Mouse (Mus musculus): ENCODE data around the gene 4930404H24Rik. TPM values are rescaled to one million over a fixed set of nuclear protein-coding genes. Genes with fewer than 3 reads are reported as not detected.

4930404H24Rik gene
- polyA plus RNA-seq, 1 experiment from 2014 or later = not detected

DNA sequence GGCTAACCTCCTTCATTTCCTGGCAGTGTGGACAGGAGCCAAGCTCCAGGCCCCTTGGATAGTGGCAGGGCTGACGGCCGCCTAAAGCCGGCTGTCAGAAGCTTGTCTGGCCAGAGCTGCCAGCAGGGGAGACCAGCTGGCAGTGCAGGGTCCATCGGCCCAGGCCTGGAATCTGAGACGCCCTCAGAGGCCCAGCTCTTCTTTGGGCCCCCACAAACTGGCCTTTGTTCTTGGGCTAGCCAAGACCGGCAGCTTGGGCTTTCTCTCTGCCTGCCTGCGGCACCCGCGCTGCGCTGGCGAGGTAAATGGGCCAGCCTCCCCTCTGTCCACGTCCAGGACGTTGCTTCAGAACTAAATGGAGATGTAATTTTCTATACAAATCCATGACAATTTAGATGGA is 4.3 kb downstream of the 4930404H24Rik start:
- WGBS = 39% methylated on average over 13 of the region's 13 CpGs
- Histone ChIP-seq H3K36me3 (no peaks in the 10 kb centered on the region), H3K4me2 (replicated peaks) (no peak overlapping the region), H3K27me3 (peaks cover 15% of the 10 kb centered on the region), H3K4me3 (no peak overlapping the region), H3K4me1 (peaks cover 25% of the 10 kb centered on the region), H3K27ac (no peak overlapping the region), H3K9ac (0 out of 2 replicates have a peak overlapping the region, but pooled peaks have one; percentile 40), H3K9me3 (no peaks in the 10 kb centered on the region)
- no peak for ATAC-seq (ENCODE audit: low FRiP score, low read depth)

DNA sequence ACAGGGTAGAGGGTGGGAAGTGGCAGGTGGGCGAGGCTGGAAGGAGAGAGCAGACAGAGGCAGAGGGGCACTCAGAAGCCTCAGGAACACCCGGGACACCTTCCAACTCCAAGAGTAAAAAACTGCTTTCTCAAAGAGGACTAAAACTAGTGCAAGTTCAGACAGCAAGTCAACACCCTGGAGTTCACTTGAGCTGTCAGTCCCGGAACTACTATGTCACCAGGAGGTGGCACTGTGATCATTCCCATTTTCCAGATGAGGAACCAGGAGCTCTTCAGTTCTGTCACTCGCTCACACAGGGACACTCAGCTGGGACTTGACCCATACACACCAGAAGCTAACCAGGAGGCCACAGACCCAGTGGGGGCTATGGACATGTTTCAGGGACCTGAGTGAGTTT is 6.6 kb downstream of the 4930404H24Rik start:
- Histone ChIP-seq H3K4me2 (replicated peaks) (no peak overlapping the region), H3K9me3 (no peaks in the 10 kb centered on the region), H3K36me3 (no peaks in the 10 kb centered on the region), H3K27me3 (0 out of 2 replicates have a peak, but pooled peaks cover 4% of the 10 kb centered on the region), H3K9ac (no peak overlapping the region), H3K4me1 (peaks cover 8% of the 10 kb centered on the region), H3K27ac (no peak overlapping the region), H3K4me3 (no peak overlapping the region)
- WGBS = 44% methylated on average over 4 of the region's 4 CpGs
- ATAC-seq (ENCODE audit: low FRiP score, low read depth) = no peak

DNA sequence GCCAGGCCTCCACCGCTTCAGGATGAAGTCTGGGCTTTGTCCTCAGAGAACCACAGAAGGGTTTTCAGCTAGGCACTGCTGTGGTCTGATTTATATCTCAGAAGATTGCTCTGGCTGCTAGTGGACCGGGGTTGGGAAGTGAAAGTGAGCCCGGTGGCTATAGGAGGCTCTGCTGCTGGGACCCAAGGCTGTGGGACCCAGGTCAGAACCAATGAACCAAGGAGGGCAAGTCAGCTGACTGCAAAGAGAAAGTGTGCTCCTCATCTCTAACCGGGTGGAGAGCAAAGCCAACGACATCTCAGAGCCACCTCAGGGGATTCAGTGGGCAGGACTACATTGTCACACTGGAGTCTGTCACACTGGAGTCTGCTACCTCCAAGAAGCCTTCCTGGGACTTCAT is 13.8 kb downstream of the 4930404H24Rik start:
- Histone ChIP-seq H3K4me2 (replicated peaks) (no peak overlapping the region), H3K9ac (no peak overlapping the region), H3K36me3 (no peaks in the 10 kb centered on the region), H3K27ac (no peak overlapping the region), H3K4me1 (peaks cover 10% of the 10 kb centered on the region), H3K27me3 (peaks cover 9% of the 10 kb centered on the region; the same call in 1 of the 2 replicates), H3K9me3 (no peaks in the 10 kb centered on the region), H3K4me3 (no peak overlapping the region)
- no peak for ATAC-seq (ENCODE audit: low FRiP score, low read depth)
- WGBS = 82% methylated on average over 5 of the region's 5 CpGs

DNA sequence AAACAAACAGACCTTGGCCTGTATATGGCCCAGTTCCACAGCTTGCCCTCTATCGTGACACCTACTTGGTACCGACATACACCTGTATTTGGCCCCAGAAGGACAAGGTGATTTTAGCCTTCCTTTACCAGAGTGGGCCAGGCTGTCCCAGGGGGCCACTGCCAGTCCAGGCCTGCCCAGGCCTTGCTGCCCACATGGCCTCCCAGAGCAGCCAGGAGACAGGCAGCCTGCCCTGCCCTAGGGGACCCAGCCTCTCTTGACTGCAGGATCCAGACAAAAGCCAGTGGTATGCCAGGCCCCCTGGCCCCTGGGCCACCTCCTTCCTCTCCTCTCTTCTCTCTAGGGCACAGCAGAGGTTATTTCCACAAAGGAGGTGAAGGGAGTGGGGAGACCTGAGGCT is 15.4 kb downstream of the 4930404H24Rik start:
- no peak for ATAC-seq (ENCODE audit: low FRiP score, low read depth)
- no peak overlapping the region for H3K27ac ChIP-seq
- no peak overlapping the region for H3K4me2 ChIP-seq (replicated peaks)
- WGBS = 92% methylated on average over 2 of the region's 2 CpGs
- H3K4me1 ChIP-seq = peaks cover 10% of the 10 kb centered on the region
- no peaks in the 10 kb centered on the region for H3K36me3 ChIP-seq
- peaks cover 9% of the 10 kb centered on the region; the same call in 1 of the 2 replicates for H3K27me3 ChIP-seq
- no peak overlapping the region for H3K9ac ChIP-seq
- no peak overlapping the region for H3K4me3 ChIP-seq
- H3K9me3 ChIP-seq = no peaks in the 10 kb centered on the region

DNA sequence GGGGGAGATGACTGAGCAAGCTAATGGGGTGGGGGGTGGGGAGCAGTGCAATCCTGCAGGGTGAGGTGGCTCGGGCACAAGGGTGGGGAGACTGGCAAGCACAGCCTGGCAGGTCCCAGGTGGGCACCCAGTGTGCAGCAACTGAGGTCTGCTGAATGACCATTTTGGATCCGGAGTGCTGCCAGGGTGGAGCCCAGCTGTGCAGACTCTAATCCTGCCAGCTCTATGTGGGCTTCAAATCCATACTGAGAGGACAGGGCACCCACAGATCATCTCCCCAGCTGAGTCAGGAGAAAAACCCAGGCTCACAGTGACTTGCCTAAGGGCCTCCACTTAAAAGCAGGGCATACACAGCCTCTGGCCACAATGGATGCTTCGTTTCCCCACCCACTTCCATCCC is 15.8 kb downstream of the 4930404H24Rik start:
- Histone ChIP-seq H3K27ac (no peak overlapping the region), H3K4me2 (replicated peaks) (no peak overlapping the region), H3K27me3 (peaks cover 9% of the 10 kb centered on the region; the same call in 1 of the 2 replicates), H3K4me3 (no peak overlapping the region), H3K36me3 (no peaks in the 10 kb centered on the region), H3K4me1 (peaks cover 10% of the 10 kb centered on the region), H3K9me3 (no peaks in the 10 kb centered on the region), H3K9ac (no peak overlapping the region)
- WGBS = 76% methylated on average over 3 of the region's 3 CpGs
- ATAC-seq (ENCODE audit: low FRiP score, low read depth) = no peak

DNA sequence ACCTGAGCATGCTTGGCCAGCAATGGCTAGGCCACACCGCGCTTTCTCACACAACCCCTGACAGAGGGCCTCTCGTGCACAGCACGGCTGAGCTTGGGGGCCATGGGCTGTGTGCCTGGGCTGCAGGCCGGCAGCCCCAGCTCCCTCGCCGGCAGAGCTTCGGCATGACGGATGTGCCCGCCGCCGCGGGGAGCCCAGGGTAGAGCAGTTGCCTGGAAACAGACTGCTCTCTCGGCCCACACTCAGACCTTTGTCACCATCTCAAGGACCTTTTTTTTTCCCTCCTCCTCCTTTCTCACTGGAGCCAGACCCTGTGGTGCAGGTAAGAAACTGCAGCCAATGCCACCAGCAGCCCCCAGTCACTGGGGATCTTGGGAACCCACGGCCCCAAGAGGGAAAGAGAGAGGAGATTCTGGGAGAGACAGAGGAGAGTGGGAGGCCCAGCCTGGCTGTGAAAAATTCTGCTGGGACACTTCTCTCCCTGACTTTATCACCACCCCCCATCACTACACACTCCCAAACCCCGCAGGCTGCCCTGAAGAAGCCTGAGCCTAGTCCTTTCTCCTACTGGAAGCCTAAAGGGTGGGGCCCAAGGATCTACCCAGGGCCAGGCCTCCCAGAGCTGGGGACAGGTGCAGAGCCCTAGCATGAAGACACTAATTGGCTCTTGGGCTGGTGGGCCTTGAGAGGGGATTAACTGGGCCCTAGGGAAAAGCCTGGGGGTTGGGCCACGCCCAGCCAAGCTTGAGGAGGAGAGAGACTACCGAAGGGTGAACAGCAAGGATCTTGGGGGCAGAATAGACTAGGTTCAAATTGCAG is 16.8 kb downstream of the 4930404H24Rik start:
- ATAC-seq (ENCODE audit: low FRiP score, low read depth) = 0 out of 2 replicates have a peak, but pooled peaks have one; percentile 12
- no peak overlapping the region for H3K4me2 ChIP-seq (replicated peaks)
- 18% methylated on average over 17 of the region's 18 CpGs for WGBS

DNA sequence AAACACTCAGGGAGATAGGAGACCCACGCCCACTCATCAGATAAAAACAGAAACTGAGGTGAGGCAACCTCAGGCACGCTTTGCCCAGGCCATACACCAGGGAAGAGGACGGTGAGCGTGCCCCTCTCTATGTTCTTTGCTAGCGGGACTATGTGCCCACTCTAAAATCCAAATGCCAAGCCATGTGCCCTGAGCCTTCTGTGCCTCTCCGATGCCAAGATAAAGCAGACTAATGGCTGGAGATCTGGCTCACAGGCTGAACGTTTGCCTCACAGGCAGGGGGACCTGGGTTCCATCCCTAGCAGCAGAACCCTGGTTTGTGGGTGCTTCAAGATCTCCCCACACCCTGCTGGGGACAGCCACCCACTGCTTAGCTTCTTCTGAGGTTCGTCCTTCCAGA is 17.5 kb downstream of the 4930404H24Rik start:
- peaks cover 9% of the 10 kb centered on the region; the same call in 1 of the 2 replicates for H3K27me3 ChIP-seq
- H3K9ac ChIP-seq = no peak overlapping the region
- no peak overlapping the region for H3K27ac ChIP-seq
- H3K4me2 ChIP-seq (replicated peaks) = no peak overlapping the region
- WGBS = 87% methylated on average over 8 of the region's 8 CpGs
- no peak overlapping the region for H3K4me3 ChIP-seq
- ATAC-seq (ENCODE audit: low FRiP score, low read depth) = no peak
- no peaks in the 10 kb centered on the region for H3K36me3 ChIP-seq
- H3K4me1 ChIP-seq = peaks cover 10% of the 10 kb centered on the region
- H3K9me3 ChIP-seq = no peaks in the 10 kb centered on the region

More for the DNA sequence above, 16.8 kb downstream of the 4930404H24Rik start:
- Histone ChIP-seq H3K27ac (no peak overlapping the region), H3K27me3 (peaks cover 9% of the 10 kb centered on the region; the same call in 1 of the 2 replicates), H3K9ac (peak overlapping the region; percentile 45), H3K4me1 (peaks cover 10% of the 10 kb centered on the region), H3K36me3 (no peaks in the 10 kb centered on the region), H3K9me3 (no peaks in the 10 kb centered on the region), H3K4me3 (no peak overlapping the region)

DNA sequence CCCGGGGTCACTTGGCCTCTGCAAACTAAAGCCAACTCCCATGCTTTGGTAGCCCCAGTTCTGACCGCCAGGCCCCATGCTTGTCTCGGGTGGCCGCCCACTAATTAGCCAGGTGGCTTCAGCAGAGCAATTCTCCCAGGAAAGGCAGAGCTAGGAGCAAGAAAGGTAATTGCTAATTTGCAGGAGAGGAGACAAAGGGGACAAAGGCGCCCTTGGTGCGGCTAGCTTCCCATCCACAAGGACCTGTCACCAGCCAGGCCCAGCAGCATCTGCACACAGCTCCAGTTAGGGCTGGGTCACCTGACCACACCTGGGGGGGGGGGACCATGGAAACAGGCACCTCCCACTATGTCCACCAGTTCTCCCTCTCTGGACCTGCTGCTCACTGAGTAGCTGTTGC is 19.0 kb downstream of the 4930404H24Rik start:
- Histone ChIP-seq H3K9me3 (no peaks in the 10 kb centered on the region), H3K27me3 (peaks cover 9% of the 10 kb centered on the region; the same call in 1 of the 2 replicates), H3K36me3 (no peaks in the 10 kb centered on the region), H3K27ac (no peak overlapping the region), H3K9ac (no peak overlapping the region), H3K4me2 (replicated peaks) (no peak overlapping the region), H3K4me1 (peaks cover 10% of the 10 kb centered on the region), H3K4me3 (no peak overlapping the region)
- 50% methylated on average over 6 of the region's 6 CpGs for WGBS
- no peak for ATAC-seq (ENCODE audit: low FRiP score, low read depth)

DNA sequence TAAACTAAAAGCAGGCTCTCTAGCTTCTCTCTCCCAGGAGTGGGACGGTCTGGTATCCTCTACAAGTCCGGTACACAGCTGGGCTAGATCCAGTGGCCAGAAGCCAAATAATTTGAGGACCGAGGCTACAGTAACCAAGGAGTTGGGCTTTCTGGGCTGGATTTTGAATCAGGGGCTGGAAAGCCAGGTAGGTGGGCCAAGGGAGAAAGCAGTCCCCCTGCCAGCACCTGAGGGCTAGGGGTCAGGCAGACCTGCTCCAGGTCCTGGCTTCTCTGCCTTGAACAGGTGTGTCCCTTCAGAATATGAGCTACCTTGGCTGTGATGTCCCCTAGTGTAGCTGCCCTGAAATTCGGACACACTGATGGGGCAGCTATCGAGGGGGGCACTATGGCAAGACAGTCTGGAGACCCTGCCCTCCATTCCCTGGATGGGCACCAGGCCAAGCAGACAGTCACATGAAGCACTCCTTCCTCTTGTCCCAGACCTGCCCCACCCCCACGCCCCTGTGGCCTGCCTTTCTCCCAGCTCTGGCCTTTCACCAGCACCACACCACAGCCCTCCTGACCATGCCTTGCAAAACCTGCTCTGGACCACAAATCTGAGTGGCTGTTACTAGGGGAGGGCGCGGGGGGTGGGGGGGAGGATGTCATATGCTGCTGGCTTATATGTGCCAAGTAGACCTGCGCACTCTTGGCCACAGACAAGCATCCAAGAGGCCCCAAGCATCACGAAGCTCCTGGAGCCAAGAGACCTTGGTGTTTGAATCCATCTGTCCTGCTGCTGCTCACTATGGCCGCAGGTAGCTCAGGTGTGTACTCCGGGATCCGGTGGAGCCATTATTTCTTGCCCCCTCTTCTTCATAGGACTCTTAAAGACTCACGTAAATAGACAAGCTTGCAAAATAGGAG is 20.1 kb downstream of the 4930404H24Rik start:
- 78% methylated on average over 14 of the region's 14 CpGs for WGBS
- Histone ChIP-seq H3K27ac (no peak overlapping the region), H3K4me1 (peaks cover 10% of the 10 kb centered on the region)

DNA sequence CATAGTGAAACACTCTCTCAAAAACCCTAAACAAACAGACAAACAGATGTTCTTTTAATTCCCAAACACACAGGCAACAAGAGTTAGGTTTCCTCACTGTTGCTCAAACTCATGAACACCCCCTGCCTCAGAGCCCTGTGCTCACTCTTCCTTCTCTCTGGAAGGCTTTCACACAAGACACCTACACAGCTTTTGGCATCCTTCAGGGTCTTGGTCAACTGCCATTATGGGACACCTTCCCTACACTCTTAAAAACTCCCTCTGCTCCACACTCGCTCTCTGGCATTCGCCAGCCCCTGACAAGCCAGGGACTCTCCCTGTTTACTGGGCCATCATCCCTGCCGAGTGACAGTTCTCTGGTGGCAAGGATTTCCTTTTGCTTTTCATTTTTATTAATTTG is 21.4 kb downstream of the 4930404H24Rik start:
- no peak overlapping the region for H3K27ac ChIP-seq
- H3K4me1 ChIP-seq = peaks cover 9% of the 10 kb centered on the region
- whole genome bisulfite sequencing = 85% methylated on average over 3 of the region's 3 CpGs
- H3K9ac ChIP-seq = no peak overlapping the region
- H3K4me2 ChIP-seq (replicated peaks) = no peak overlapping the region
- no peaks in the 10 kb centered on the region for H3K9me3 ChIP-seq
- H3K27me3 ChIP-seq = peaks cover 3% of the 10 kb centered on the region; the same call in 1 of the 2 replicates
- no peak overlapping the region for H3K4me3 ChIP-seq
- H3K36me3 ChIP-seq = no peaks in the 10 kb centered on the region
- ATAC-seq (ENCODE audit: low FRiP score, low read depth) = no peak

More for the DNA sequence above, 20.1 kb downstream of the 4930404H24Rik start:
- H3K27me3 ChIP-seq = peaks cover 9% of the 10 kb centered on the region; the same call in 1 of the 2 replicates
- no peaks in the 10 kb centered on the region for H3K36me3 ChIP-seq
- no peak overlapping the region for H3K4me2 ChIP-seq (replicated peaks)
- no peak overlapping the region for H3K4me3 ChIP-seq
- no peak overlapping the region for H3K9ac ChIP-seq
- no peak for ATAC-seq (ENCODE audit: low FRiP score, low read depth)
- no peaks in the 10 kb centered on the region for H3K9me3 ChIP-seq

DNA sequence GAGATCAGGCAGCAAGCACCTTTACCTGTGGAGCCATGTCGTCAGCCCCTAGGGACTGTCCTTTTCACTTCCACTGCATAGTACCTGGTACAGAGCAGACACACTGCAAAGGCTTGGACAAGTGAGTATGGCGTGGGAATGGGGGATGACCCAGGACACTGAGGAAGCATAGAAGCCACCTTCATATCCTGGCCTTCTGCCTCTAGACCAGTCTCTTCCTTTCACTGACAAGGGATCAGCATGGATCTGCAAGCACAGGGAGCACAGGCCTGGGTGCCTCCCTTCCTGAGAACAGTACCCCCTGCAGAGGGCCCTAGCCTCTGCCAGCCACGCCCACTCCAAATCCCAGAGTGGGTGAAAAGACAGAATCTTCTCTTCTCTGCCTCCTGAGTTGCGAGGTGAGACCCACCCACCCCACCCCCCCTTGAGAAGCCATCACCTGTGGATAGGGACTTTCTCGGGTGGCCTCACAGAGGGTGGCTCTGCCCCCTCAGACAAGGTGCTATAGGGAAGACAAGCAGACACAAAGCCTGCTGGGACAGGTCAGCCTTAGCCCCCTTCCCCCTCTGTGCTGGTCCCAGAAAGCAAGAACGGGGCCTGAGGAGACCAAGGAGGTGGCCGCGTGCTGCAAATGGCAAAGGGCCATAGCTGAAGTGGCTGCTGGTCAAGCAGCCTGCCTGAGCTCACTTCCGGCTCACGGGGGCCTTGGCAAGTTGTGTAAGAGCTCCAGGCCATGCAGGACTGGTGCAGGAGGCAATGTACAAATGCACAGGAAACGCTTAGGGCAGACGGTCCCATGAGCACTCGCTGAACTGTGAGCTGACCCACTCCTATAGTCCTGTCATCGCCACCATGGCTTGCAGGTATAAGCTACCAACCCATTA is 22.1 kb downstream of the 4930404H24Rik start:
- no peak overlapping the region for H3K27ac ChIP-seq

More for the DNA sequence above, 22.1 kb downstream of the 4930404H24Rik start:
- H3K4me3 ChIP-seq = no peak overlapping the region
- no peaks in the 10 kb centered on the region for H3K9me3 ChIP-seq
- H3K27me3 ChIP-seq = no peaks in the 10 kb centered on the region
- H3K9ac ChIP-seq = no peak overlapping the region
- 78% methylated on average over 14 of the region's 14 CpGs for WGBS
- H3K4me1 ChIP-seq = peaks cover 1% of the 10 kb centered on the region; the same call in 1 of the 2 replicates
- no peaks in the 10 kb centered on the region for H3K36me3 ChIP-seq
- no peak overlapping the region for H3K4me2 ChIP-seq (replicated peaks)
- ATAC-seq (ENCODE audit: low FRiP score, low read depth) = no peak

All from limb, embryonic 13.5 days (tissue).